ENCODE assay signal across 11 mouse cellular contexts in genomic region chr1:62723891-62724290, GRCm38 (mm10). TPM values are rescaled to one million over a fixed set of nuclear protein-coding genes. Genes with fewer than 3 reads are reported as not detected.
A peak's percentile ranks its signal among the peaks of the same experiment; 100 is the strongest.
DNase-seq lines count a peak whose midpoint lies in the region; ATAC-seq lines count a peak whose summit lies in the region.
"Had no signal": no experiment of that assay in that cellular context is flagged by ENCODE, and none has a peak within 500 bp of the region (broad histone marks: within the 10 kb centered on the region; RNA-seq: fewer than 3 reads in every experiment).

No protein-coding gene starts in this region.

- ATAC-seq in heart, embryonic 16.5 days (replicated peaks; ENCODE audit: extremely low read depth, insufficient read depth, low FRiP score): no peak
- ATAC-seq in lung, embryonic 15.5 days (ENCODE audit: borderline replicate concordance, extremely low read depth, low FRiP score, low TSS enrichment): no peak
- no peak for ATAC-seq in embryonic facial prominence, embryonic 15.5 days (ENCODE audit: insufficient number of reproducible peaks, low FRiP score, low TSS enrichment, low read depth)
- ATAC-seq in neural tube, embryonic 15.5 days (ENCODE audit: low FRiP score): no peak
- no peak for ATAC-seq in hindbrain, embryonic 11.5 days (ENCODE audit: low FRiP score)
- ATAC-seq: forebrain, embryonic 13.5 days had no signal

- peaks cover 11% of the 10 kb centered on the region for H3K4me1 ChIP-seq in heart, embryonic 16.5 days (ENCODE audit: control insufficient read depth, insufficient read depth, low read length)
- peaks cover 22% of the 10 kb centered on the region; the same call in 1 of the 2 replicates for H3K4me1 ChIP-seq in lung, embryonic 15.5 days
- H3K4me1 ChIP-seq in embryonic facial prominence, embryonic 15.5 days: peaks cover 35% of the 10 kb centered on the region
- peaks cover 14% of the 10 kb centered on the region for H3K4me1 ChIP-seq in neural tube, embryonic 15.5 days
- no peaks in the 10 kb centered on the region for H3K4me1 ChIP-seq in hindbrain, embryonic 11.5 days (replicated peaks; ENCODE audit: control insufficient read depth, insufficient read depth, low read length)

- H3K36me3 ChIP-seq in heart, embryonic 16.5 days (ENCODE audit: control insufficient read depth, insufficient read depth): no peaks in the 10 kb centered on the region
- H3K36me3 ChIP-seq in lung, embryonic 15.5 days: no peaks in the 10 kb centered on the region
- peaks cover 32% of the 10 kb centered on the region for H3K36me3 ChIP-seq in embryonic facial prominence, embryonic 15.5 days
- H3K36me3 ChIP-seq in neural tube, embryonic 15.5 days: 0 out of 2 replicates have a peak, but pooled peaks cover 4% of the 10 kb centered on the region
- H3K36me3 ChIP-seq in hindbrain, embryonic 11.5 days (ENCODE audit: control insufficient read depth, insufficient read depth, low read length): no peaks in the 10 kb centered on the region

- DNase-seq in heart, adult 18-20 months: no peak
- no peak for DNase-seq in lung, postnatal 25 days (ENCODE audit: low spot score)
- no peak for DNase-seq in hindbrain, embryonic 11.5 days (ENCODE audit: low spot score)
- DNase-seq in cerebellum, adult 9-11 months: no peak
- DNase-seq: cerebellum, adult 11 months; thymus, adult 2 months had no signal

- peak overlapping the region; percentile 73 for H3K27ac ChIP-seq in heart, embryonic 16.5 days (ENCODE audit: low read length)
- peak overlapping the region; percentile 75 for H3K27ac ChIP-seq in lung, embryonic 15.5 days
- H3K27ac ChIP-seq in embryonic facial prominence, embryonic 15.5 days (replicated peaks): 0 out of 2 replicates have a peak overlapping the region, but pooled peaks have one; percentile 8
- 0 out of 2 replicates have a peak overlapping the region, but pooled peaks have one; percentile 23 for H3K27ac ChIP-seq in neural tube, embryonic 15.5 days (replicated peaks)
- no peak overlapping the region for H3K27ac ChIP-seq in hindbrain, embryonic 11.5 days (ENCODE audit: low read depth, low read length)
- H3K27ac ChIP-seq: forebrain, embryonic 13.5 days had no signal

- H3K4me3 ChIP-seq in heart, embryonic 16.5 days (ENCODE audit: low read length): no peak overlapping the region
- no peak overlapping the region for H3K4me3 ChIP-seq in lung, embryonic 15.5 days
- no peak overlapping the region for H3K4me3 ChIP-seq in embryonic facial prominence, embryonic 15.5 days (replicated peaks)
- H3K4me3 ChIP-seq in neural tube, embryonic 15.5 days (replicated peaks): no peak overlapping the region
- H3K4me3 ChIP-seq in hindbrain, embryonic 11.5 days (ENCODE audit: low read depth, low read length): no peak overlapping the region
- H3K4me3 ChIP-seq: forebrain, embryonic 13.5 days had no signal

- H3K4me2 ChIP-seq in heart, embryonic 16.5 days (ENCODE audit: low read depth, low read length): no peak overlapping the region
- no peak overlapping the region for H3K4me2 ChIP-seq in lung, embryonic 15.5 days
- no peak overlapping the region for H3K4me2 ChIP-seq in embryonic facial prominence, embryonic 15.5 days (replicated peaks)
- H3K4me2 ChIP-seq in neural tube, embryonic 15.5 days: no peak overlapping the region
- no peak overlapping the region for H3K4me2 ChIP-seq in hindbrain, embryonic 11.5 days (replicated peaks; ENCODE audit: low read depth, low read length)
- H3K4me2 ChIP-seq: forebrain, embryonic 13.5 days had no signal

- H3K27me3 ChIP-seq in heart, embryonic 16.5 days (ENCODE audit: control insufficient read depth, insufficient read depth, low read length): no peaks in the 10 kb centered on the region
- H3K27me3 ChIP-seq in lung, embryonic 15.5 days: no peaks in the 10 kb centered on the region
- no peaks in the 10 kb centered on the region for H3K27me3 ChIP-seq in embryonic facial prominence, embryonic 15.5 days
- H3K27me3 ChIP-seq in neural tube, embryonic 15.5 days (replicated peaks): no peaks in the 10 kb centered on the region
- no peaks in the 10 kb centered on the region for H3K27me3 ChIP-seq in hindbrain, embryonic 11.5 days (ENCODE audit: control insufficient read depth, insufficient read depth, low read length)

- 73% methylated on average over 5 of the region's 5 CpGs for WGBS in heart, embryonic 16.5 days
- 73% methylated on average over 5 of the region's 5 CpGs for WGBS in lung, embryonic 15.5 days
- 81% methylated on average over 5 of the region's 5 CpGs for WGBS in embryonic facial prominence, embryonic 15.5 days
- 81% methylated on average over 5 of the region's 5 CpGs for WGBS in neural tube, embryonic 15.5 days
- WGBS in hindbrain, embryonic 11.5 days: 83% methylated on average over 5 of the region's 5 CpGs

- no peak overlapping the region for H3K9ac ChIP-seq in heart, embryonic 16.5 days (ENCODE audit: low read length)
- no peak overlapping the region for H3K9ac ChIP-seq in lung, embryonic 15.5 days
- H3K9ac ChIP-seq in embryonic facial prominence, embryonic 15.5 days: no peak overlapping the region
- H3K9ac ChIP-seq in neural tube, embryonic 15.5 days (replicated peaks): no peak overlapping the region
- no peak overlapping the region for H3K9ac ChIP-seq in hindbrain, embryonic 11.5 days (ENCODE audit: low read depth, low read length)
- H3K9ac ChIP-seq: forebrain, embryonic 13.5 days had no signal

- H3K9me3 ChIP-seq in heart, embryonic 16.5 days (replicated peaks; ENCODE audit: control insufficient read depth, low read length): 0 out of 2 replicates have a peak, but pooled peaks cover 4% of the 10 kb centered on the region
- H3K9me3 ChIP-seq in lung, embryonic 15.5 days: no peaks in the 10 kb centered on the region
- no peaks in the 10 kb centered on the region for H3K9me3 ChIP-seq in embryonic facial prominence, embryonic 15.5 days (replicated peaks)
- H3K9me3 ChIP-seq in neural tube, embryonic 15.5 days (replicated peaks): no peaks in the 10 kb centered on the region
- no peaks in the 10 kb centered on the region for H3K9me3 ChIP-seq in hindbrain, embryonic 11.5 days (ENCODE audit: control insufficient read depth, low read length)
- H3K9me3 ChIP-seq: forebrain, embryonic 13.5 days had no signal

RNA-seq across cellular contexts. Expression of gene Nrp2, which starts 20.8 kb away (rescaled TPM):
- polyA plus RNA-seq in heart, embryonic 16.5 days (2015; fragmentation: Nextera tagmentation; extraction: Ambion mirVana): 6.9 and 8.5 TPM in 2 replicates
- total RNA-seq in heart, adult 18-20 months (2021): 10 to 100 TPM; 20.2 to 30.1 TPM
- 11.5 and 12.4 TPM in 2 replicates for polyA plus RNA-seq in lung, embryonic 15.5 days (2015; fragmentation: Nextera tagmentation; extraction: Ambion mirVana)
- 49.9 and 50.0 TPM in 2 replicates for polyA plus RNA-seq in embryonic facial prominence, embryonic 15.5 days (2015; fragmentation: Nextera tagmentation; extraction: Ambion mirVana)
- 33.4 and 35.6 TPM in 2 replicates for polyA plus RNA-seq in neural tube, embryonic 15.5 days (2015; fragmentation: Nextera tagmentation; extraction: Ambion mirVana)
- polyA plus RNA-seq in hindbrain, embryonic 11.5 days (2014; fragmentation: Nextera tagmentation; extraction: Ambion mirVana): 22.5 and 29.3 TPM in 2 replicates
